Mouse (Mus musculus) kidney, postnatal 10 days (tissue): ENCODE data around the gene P4ha2.

ENCODE experiments used
- DNase-seq: peaks from one replicate; pipeline ENCODE4 v3.0.0; 2021; ENCODE audit warnings: mixed read lengths

Gene P4ha2

DNA sequence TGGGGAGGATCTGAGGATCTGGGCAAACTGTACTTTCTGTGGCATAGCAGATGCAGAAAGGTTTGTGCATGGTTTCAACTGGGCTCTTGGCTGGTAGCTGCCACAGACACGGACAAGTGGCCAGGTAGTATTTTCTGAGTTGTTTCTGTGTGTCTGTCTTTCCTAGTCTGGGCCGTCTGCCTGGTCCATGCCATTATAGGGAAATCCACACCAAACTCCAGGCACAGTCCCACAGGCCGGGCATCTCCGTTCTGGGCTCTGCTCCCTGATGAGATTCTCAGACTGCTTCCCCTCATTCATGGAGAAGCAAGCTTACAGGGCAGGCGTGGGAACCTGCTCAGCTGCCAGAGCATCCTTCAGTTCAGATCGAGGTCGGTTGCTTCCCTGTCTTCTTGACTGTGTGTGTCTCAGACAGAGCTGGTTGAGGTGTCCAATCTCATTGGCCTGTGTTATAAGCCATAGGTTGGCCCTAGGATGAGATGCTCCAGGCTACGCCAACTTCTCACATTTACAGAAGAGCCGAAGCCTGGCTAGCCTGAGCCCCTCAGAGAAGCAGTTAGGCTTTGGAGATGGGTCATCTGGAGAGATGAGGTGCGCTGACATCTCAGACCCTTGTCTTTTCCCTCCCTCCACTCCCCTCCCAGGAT is at the start of gene P4ha2:
P4ha2 (plus strand) TSS at position 51 of the 647 bp plus-strand sequence.
- no peak for DNase-seq

DNA sequence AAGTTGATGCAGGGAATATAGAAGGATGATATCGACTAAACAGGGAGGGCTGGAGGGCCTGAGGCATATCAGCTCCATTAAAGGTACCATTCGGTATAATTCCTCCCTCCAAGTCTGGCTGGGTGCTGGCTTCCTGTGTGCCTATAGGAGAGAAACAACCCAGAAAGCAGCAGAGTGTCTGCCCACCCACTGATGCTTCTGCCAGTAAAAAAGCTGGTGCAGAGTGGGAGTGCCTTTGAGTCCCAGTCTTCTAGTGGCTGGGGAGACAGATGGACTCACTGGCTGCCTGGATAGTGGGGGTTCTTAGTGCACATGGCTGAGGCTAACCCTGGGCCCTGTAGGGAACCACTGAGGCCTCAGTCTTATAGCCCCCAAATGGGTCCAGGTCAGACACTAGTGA is 49.7 kb upstream of the P4ha2 start:
- DNase-seq = no peak

DNA sequence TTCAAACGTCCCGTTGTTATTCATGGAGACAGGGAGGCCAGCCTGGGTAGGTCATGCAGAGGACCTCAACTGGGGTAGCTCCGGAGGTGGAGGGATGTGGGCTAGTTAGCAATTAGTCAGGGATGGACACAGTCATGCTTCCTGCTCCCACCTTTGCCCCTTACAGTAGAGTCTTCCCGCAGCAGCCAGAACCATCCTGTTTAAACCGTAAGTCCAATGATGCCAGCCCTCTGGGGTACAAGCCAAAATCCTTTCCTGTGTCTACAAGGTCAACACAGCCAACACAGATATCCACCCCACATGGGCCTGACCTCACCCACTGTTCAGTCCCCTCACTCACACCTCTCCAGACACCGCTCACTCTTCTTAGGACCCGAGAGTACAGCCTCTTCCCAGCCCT is 48.7 kb upstream of the P4ha2 start:
- peak; percentile 61 for DNase-seq

DNA sequence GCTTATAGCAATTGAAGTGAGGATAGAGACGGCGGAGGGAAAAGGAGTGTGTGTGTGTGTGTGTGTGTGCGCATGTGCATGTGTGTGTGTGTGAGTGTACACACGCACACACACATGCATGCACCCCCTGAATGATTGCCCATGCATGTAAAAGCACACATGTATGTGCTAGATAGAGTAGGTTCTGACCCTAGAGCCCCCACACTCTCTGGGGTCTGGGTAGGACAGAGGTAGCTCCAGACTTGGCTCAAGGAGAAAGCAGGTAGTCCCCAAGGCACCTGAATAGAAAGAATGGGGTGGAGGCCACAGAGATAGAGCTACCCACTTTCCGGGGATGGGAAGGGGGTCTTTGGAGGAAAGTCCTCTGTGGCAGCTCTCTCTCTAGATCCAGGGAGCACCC is 47.8 kb upstream of the P4ha2 start:
- no peak for DNase-seq

DNA sequence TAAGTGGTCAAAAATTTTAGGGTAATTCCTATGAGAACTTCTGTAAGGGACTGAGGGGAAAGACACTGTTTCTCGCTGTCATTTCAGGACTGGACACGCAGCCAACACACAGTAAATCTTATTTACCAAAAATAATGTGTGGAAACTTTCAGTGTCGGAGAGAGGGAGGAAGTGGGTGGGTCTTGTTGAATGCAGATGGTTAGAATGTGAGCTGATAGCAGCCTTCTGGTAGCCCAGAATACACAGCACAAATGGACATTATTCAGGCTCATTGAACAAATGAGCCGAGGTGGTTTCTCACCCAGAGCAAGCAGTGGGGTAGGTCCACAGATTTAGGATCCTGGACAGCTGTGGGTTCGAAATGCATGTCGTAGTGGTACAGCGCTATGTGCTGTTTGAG is 46.8 kb upstream of the P4ha2 start:
- DNase-seq = peak; percentile 20

DNA sequence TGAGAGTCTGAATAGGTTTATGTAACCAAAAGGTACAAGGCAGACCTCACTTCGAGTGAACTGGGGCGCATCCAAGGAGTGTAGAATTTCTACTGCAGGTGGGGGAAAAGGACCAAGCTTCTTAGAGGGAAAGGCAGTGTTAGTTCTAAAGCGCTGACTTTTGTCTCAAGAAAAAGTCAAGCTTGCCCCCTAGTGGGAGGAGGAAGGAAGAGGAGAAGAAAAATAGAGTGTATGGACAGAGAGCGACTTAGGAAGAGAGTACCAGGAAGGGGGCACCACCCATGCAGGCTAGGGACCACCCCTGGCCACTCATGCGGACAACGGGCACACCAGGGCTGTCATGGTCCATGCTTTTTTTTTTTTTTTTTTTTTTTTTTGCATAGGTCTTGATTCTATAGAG is 45.6 kb upstream of the P4ha2 start:
- DNase-seq = peak; percentile 64

DNA sequence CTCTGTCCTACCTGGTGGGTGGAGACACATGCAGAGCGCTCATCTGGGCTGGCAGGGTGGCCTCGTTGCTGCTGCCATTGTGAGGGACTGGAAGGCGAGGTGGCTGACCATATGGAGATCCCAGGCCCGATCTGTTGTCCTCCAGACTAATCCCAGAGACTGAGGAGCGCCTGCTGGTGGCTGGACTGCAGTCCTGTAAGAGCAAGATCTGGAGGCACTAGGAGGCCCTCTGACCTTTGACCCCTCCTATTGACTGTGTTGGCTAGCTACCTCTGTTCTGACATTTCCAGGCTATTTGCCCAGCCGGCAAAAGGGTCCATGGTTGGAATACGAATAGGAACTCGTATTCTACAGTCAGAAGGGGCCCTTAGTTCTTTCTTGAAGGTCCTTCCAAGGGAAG is 43.8 kb upstream of the P4ha2 start:
- peak; percentile 48 for DNase-seq

DNA sequence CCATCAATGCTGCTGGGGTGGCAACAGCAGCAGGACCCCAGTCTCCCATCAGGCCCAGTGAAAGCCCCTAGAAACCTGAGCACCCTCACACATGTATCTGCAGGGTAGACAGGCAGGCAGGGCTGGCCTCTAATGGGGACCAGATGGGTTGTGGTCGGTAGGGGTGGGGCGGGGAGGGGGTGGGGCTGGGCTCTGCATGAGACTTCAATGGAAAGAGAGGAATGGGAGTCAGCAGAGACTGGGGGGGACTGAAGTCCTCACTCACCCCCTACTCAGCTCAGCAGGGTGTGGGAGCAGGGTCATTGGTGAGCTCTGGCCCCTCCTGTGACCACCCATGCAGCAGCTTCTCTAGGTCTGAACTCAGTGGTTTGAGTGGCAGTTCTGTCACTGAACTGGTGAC is 42.5 kb upstream of the P4ha2 start:
- no peak for DNase-seq

DNA sequence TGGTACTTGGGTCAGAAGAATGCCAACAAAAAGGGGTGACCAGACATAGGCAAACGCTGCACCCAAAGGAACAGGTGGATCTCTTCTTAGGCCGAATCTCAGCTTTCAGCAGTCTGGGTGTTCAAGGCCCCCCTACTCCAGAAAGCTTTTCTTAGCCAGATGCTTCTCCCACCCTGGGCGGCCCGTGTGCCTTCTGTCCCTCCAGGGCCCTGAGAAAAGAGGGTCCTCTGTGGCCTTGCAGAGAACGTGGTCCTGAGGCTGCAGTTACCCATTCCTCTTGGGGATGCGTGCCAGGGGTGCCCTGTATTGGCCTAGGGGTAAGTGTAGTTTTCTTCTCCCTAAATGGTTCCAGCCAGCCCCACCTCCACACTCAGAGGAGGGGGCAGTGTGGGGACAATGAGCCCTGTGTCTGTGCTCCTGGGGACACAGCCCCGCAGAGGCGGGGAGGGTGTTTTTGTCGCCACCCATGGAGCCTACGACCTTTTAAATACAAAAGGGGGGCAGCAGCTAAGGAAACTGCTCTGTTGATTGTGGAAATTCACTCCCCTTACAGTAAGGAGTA is 41.8 kb upstream of the P4ha2 start:
- peak; percentile 6 for DNase-seq

DNA sequence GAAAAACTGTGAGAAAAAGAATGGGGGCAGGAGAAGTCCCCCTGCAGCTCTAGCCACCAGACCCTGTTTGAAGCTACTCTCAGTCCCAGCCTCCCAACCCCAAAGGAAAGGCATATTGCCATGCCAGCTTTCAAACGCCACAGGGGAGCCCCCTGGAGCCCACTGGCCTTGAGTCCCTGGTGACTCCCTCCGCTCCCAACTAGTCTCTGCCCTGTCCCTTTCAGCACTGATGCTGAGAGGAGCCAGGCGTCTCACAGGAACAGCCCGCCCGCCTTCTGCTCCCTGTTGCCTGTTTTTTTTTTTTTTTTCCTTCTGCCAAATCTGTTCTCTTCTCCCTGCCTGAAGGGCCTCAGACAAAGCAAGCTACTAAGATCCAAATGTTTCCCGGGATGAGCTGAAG is 41.3 kb upstream of the P4ha2 start:
- peak; percentile 36 for DNase-seq

DNA sequence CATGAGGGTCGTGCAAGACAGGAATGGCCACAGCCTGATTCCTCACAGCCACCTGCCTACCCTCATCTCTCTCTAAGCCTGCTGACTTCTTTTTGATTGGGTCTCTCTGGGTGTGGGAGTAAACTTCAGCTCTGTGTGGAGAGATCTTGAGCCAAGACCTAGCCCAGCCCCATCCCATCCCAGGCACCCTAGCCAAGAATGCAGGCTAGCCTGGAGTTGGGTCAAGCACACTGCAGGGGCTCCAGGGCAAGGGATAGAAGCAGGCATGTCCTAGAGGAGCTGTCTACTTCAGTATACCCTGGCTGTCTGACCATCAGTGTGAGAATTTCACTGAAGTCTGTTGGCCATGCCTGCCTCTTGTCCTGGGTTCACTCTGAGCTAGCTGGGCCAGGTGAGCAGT is 40.4 kb upstream of the P4ha2 start:
- DNase-seq = peak; percentile 25

DNA sequence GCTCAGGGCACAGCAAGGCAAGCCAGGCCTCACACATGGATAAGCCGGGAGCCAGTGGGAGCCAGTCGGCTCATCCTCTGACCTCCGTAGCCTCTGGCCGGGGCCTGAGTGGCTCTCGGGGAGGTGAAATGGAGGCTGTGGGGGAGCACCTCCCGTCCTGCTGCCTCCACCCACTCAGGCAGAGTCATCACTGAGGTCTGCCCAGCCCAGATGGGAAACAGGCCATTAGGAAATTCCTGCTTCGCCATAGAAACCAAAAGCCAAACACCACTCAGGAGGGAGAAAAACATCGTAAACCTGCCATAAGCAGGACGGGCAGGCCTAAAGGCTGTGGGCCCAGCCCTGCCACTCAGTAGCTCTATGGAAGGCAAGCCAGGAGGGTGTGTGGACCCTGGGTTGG is 39.6 kb upstream of the P4ha2 start:
- peak; percentile 75 for DNase-seq

DNA sequence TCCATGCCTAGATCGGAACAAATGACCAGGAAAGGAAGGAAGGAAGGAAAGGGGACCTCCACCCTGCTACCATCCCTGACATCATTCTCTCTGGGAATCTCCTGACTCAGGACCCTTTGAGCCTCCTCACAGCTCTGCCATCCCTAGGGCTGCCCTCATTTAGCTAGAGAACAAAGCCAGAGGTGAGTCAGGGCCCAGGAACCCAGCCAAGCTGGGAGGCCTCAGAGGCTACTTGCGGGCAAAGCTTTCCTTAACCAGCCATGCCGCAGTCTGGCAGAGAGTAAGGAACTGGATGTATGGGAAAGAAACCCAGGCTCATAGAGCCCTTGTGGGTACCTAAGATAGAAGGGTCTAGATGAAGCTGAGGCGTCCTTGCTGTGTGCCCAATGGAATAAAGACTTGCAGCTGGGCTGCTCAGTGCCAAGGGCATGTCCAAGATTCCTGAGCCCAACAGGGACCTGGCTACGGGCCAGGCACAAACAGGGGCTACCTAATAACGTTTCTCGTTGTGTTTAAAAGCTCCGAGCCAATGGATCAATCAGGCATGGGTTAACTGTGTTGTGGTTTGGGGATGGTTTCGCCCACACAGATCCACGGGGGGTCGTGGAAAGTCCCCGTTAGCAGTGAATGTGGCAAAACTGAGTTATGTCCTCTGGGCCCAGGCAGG is 37.7 kb upstream of the P4ha2 start:
- DNase-seq = peak; percentile 32

DNA sequence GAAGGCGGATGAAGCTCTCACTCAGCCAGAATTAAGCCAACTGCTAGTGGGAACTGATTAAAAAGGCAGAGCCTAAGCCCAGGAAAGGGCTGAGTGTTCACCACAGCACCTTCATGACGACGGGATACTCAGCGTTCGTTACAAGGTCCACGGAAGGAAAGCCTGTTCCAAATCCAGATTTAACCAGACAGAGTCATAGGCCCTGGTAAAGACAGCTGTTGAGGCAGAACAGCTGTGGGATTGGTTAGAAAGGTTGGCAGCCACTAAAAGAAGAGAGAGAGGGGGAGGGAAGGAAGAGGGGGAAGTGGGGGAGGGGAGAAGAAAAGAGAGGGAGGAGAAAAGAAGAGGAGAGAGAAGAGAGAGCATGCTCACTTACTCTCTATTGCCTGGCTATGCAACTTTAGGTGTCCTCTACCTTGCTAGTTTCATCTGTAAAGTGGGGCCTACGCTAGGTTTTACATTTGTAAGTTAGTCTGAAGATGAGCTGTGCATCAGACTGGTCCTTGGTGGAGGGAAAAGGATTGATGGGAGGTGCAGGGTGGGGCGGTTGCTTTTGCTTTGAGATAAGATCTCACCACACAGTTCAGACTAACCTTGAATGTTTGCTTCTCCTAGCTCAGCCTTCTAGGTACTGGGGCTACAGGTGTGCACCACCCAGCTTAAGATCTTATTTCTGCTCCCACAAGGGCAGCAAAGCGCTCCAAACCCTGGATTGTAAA is 37.0 kb upstream of the P4ha2 start:
- DNase-seq = peak; percentile 58

DNA sequence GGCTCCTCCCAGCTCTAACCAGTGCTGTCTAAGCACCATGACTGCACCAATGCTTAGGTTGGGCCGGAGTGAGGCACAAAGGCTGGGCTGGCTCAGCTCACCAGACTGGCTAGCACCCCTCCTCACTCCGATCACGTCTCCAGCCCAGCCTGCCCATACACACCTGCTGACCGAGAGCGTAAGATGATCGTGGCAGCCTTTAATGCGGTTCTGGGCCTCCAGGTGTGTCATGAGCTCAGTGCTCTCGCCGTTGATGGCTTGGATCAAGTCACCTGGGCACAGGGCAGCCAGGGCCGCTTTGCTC is 36.5 kb upstream of the P4ha2 start:
- DNase-seq = peak; percentile 18

DNA sequence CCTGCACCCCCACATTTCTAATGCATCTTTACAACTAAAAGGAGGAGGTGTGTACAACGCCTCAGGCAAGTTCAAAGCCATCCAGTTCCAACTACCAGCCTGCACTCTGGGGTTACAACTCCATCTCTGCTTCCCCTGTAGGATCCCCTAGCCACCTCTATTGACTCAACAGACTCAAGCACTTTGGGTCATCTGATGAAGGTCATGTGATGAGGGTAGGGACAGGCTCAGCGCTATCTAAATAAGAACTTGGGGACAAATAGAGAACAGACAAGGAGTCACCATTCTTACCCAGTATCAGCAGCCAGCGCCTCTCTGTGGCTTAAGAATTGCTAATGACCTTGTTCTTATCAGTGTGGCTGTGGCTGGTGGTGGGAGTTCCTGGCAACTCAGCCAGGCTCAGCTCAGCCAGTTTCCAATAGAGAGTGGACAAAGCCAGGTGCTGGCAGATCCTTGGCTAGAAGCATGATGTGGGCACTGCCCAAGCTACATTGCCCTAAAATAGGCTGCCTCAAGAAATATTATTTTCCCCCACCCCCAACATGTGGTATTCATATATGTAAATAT is 35.4 kb upstream of the P4ha2 start:
- no peak for DNase-seq

DNA sequence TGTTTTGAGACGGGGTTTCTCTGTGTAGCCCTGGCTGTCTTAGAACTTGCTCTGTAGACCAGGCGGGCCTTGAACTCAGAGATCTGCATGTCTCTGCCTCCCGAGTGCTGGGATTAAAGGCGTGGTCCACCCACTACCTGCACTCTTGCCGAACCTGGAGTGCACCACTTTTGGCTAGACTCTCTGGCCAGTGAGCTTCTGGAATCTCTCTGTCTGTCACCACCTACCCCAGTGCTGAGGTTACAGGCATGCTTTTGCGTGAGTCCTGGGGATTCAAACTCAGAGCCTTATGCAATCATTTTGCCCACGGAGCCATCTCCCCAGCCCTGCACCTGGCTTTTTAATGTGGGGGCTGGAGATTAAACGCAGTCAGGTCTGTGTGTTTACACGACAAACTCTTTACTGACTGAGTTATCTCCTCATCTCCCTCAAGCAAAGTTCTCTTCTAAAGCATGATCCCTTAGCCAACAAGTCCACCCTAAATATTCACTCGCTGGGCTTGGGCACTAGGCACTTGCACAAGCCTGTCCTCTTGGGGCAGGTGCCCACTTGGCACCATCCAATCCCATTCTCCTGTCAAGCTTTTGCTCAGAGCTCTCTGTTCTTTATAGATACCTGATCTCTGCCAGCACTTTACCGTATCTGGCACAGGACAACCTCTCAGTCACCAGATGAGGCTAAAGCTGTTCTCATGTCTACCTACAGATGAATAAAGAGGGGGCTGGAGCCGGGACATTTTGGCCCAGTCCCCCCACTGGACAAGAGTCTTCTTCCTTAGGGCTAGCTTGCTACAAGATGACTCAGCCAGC is 34.6 kb upstream of the P4ha2 start:
- DNase-seq = no peak

DNA sequence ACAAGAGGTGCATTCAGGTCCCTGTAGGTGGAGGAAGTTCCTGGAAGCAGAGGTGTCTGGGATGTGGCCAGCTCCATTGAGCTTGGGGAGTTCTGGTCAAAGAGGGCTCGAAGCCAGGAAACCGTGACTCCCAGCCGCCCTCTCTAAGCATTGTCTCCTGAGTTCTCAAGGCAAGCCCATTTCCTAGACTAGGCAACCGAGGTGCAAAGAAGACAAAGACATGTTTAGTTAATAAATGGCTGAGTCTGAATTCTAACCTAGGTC is 34.0 kb upstream of the P4ha2 start:
- DNase-seq = no peak

DNA sequence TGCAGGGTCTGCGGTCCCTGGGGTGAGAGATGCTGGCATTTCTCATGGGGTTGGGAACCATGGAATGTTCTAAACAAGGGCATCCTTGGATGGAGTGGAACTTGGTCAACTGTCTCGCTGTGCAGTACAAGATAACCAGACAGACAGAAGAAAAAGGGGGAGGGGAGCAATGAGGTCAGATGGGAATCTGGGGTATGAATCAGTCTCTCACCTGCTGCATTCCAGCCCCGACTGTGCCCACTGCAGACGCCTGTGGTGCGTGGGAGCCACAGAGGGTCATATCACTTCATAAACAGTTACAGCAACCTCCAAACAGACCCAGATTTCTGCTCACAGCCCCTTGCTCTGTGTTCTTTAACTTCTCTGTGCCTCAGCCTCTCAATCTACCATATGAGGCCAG is 33.5 kb upstream of the P4ha2 start:
- DNase-seq = no peak

DNA sequence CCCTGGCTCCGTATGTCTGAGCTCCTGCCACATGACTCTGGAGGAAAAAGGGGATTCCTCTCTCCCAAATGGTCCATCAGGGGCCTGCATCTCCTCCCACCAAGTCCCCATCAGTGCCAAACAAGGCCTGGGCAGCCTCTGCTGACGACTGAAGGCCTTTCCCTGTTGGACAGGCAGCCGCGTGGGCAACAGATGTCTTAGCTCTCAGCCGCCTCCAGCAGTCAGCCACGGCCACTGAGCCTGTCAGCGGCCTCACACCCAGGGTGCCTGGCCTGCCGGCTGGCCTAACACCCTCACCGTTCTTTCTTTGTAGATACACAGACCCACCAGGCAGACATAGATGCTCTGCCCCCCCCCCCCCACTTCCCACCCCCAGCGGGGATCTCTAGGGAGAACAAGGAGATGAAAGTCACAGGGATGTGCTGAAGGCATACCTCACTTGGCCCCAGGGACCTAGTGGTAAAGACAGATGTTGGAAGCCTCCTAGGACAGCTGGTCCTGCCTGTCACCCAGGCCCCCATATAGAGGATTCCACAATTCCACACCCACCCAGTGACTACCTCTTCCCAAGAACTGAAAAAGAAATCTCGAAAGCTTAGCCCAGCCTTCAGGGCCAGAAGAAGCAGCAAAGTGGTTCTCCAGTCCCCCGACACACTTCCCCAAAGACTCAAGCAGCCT is 32.4 kb upstream of the P4ha2 start:
- peak; percentile 71 for DNase-seq

DNA sequence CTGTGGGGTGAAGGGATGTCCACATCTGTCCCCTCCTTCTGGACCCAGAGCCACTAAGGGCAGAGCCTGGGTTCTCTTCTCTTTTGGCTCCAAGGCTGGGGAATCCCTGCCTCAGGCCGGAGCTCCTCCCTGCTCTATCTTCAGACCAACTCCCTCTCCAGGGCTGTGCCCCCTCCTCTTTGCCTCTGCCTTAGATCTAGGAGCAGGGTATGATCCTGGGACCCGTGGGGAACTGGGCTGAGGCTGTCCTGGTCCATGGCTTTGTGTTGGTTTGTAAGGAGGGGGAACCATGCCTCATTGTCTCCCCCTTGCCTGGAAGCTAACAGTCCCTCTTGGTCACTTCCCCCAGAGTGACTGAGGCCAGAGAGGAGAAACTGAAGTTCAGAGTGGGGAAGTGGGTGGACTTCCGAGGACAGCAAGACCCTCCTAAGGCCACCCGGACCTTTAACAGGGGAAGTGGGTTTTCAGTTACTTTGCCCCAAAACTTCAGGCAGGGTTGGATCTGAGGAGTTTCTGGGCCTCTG is 31.8 kb upstream of the P4ha2 start:
- DNase-seq = no peak
